Mouse (Mus musculus): ENCODE measurements at regions not wholly inside any gene's neighbourhood (a gene's known extent, or its start where the extent isn't known, plus 50 kb on each side); places are given as distances from the start of the nearest gene placed in this dataset.

DNA sequence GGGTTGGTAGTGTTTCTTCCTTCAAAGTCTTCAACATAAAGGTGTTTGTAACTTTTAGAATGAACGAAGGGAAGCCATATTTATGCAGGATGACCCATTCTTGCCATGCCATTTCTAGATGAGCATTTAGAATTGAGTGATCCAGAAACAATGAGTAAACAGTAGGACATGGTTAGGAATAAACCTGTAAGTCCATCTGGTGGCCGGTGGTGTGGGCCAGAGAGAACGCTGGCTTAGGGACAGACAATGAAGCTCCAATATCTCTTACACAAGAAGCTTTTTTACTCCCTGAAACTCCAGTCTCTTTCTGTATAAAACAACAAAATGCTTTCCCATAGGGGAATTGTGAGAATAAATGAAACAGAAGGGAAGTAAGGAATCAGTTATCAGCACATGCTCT lies 296.9 kb upstream of the Clnk start:
- DNase-seq (ENCODE audit: low read depth, low spot score), result no peak

DNA sequence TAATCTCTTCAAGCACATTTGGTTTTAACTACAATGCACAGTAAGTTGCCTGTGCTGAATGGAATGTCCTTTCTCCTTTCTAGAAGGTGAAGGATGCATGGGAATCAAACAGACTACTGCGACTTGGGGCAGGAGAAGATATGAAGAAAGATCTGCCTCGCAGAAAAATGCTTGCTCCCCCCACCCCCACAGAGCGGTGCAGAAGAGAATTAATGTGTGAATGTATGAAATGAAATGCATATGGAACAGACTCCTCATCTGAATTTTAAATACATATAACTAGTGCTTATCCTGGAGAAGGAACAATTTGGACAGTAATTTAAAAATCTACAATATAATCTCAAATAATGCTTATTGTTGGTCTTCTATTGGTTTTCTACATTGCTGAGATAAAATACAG lies 283.0 kb upstream of the Clnk start:
- DNase-seq (ENCODE audit: low read depth, low spot score), result no peak

GRCm38 (mm10) chr5:39155763-39156162 lies 279.2 kb upstream of the Clnk start:
- no peak for DNase-seq (ENCODE audit: low read depth, low spot score)

DNA sequence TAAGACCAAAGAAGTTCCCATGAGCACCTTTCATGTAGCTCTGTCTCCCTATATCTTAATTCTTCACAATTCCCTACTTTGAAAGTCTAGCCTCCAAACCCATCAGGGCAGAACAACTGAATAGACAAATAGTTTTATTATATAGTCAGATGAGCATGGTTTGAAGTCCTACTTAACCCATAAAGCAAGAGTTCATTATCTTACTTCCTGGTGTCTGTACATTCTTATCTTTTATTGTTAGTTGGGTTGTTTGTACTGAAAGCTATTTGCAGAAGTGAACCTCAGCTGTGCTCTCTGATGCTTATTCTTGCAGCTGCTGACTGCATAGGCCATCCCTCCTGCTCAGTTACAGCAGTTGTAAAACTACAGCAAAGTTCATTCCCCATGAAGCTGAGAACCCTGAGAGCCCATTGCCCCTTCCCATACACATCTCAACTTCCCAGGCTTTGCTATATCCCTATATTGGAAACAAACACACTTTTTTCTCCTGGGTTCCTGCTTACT lies 276.7 kb upstream of the Clnk start:
- DNase-seq (ENCODE audit: low read depth, low spot score), result no peak

GRCm38 (mm10) chr5:39151917-39152316 lies 275.3 kb upstream of the Clnk start:
- no peak for DNase-seq (ENCODE audit: low read depth, low spot score)

- DNase-seq (ENCODE audit: low read depth, low spot score), result no peak
These were observed 274.3 kb upstream of the Clnk start for GRCm38 (mm10) chr5:39150891-39151290.

GRCm38 (mm10) chr5:39145658-39146057 lies 269.0 kb upstream of the Clnk start:
- no peak for DNase-seq (ENCODE audit: low read depth, low spot score)

GRCm38 (mm10) chr5:39144225-39144624 lies 267.6 kb upstream of the Clnk start:
- no peak for DNase-seq (ENCODE audit: low read depth, low spot score)

GRCm38 (mm10) chr5:39143648-39144047 lies 267.0 kb upstream of the Clnk start:
- no peak for DNase-seq (ENCODE audit: low read depth, low spot score)

GRCm38 (mm10) chr5:39138375-39138774 lies 261.8 kb upstream of the Clnk start:
- DNase-seq (ENCODE audit: low read depth, low spot score), result no peak

GRCm38 (mm10) chr5:39128931-39129330 lies 252.3 kb upstream of the Clnk start:
- DNase-seq (ENCODE audit: low read depth, low spot score), result no peak

- DNase-seq (ENCODE audit: low read depth, low spot score), result no peak
These were observed 250.2 kb upstream of the Clnk start for GRCm38 (mm10) chr5:39126833-39127232.

- peak; percentile 32 for DNase-seq (ENCODE audit: low read depth, low spot score)
These were observed 249.7 kb upstream of the Clnk start for GRCm38 (mm10) chr5:39126270-39126691.

DNA sequence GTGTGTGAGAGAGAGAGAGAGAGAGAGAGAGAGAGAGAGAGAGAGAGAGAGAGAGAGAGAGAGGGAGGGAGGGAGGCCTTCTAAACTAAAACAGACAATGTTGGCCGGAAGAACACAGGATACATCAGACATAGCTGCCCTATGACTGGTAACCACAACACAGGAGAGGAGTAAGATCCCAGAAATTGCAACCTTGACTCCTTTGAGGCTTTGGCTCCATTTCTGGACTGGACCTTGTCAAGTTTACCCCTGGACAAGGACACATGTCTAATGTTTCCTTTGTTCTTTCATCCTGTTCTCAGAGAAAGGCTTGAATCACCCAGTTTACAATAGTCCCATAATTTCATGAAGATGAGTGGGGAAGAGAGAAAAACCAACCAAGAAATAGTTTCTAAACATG lies 233.7 kb upstream of the Clnk start:
- DNase-seq (ENCODE audit: low read depth, low spot score), result no peak

DNA sequence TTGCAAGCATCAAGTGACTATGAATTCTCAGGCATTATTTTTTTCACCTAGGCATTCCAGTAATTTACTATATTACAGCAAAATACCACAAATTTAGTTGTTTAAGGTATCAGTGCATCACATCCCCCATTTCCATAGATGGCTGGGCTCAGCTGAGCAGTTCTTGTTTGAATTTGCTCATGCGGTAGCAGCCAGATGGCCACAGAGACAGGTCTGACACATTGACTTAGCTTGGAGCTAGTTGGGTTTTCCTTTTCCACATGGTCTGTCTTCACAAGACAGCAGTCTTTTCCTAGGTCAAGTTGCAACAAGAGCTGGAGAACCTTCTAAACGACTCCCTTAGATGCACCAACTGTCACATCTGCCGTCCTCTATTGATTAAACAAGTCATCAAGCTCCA lies 232.9 kb upstream of the Clnk start:
- DNase-seq (ENCODE audit: low read depth, low spot score), result no peak

DNA sequence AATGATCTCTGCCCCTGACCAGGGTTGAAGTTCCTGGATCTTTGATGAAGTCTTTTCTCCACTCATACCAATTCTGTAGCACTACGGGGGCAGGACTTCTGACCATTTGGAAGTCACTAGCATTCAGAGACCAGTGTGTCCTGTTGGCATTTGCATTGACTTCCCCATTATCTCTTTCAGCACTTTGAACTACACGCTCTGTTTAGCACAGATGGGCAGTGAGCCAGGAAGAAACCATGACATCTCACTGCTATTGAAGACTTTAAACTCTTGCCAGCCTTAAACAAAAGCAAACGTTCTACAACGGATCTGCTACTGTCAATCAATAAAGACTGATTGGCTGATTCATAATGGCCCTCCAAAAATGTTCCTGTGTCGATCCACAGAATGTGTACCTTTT lies 222.5 kb upstream of the Clnk start:
- no peak for DNase-seq (ENCODE audit: low read depth, low spot score)

- DNase-seq (ENCODE audit: low read depth, low spot score), result no peak
These were observed 218.3 kb upstream of the Clnk start for GRCm38 (mm10) chr5:39094875-39095274.

- DNase-seq (ENCODE audit: low read depth, low spot score), result peak; percentile 8
These were observed 200.1 kb upstream of the Clnk start for GRCm38 (mm10) chr5:39076555-39077178.

DNA sequence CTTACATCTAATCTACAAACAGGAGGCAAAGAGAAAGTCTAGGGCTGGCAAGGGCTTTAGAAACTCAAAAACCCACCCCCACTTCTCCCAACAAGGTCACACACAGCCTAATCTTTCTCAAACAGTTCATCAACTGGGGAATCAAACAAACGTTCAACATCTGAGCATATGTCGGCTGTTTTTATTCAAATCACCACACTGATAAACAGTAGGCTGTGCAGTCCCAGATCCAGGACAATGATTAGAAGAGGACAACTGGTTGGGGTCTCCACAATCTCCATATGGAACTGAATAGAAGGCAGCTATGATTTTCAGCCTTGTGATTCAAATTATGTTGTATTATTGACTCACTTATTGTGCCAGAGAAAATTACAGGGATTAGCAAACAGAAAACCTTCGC lies 193.1 kb upstream of the Clnk start:
- DNase-seq (ENCODE audit: low read depth, low spot score), result no peak

GRCm38 (mm10) chr5:39063061-39063460 lies 186.4 kb upstream of the Clnk start:
- DNase-seq (ENCODE audit: low read depth, low spot score), result no peak

DNA sequence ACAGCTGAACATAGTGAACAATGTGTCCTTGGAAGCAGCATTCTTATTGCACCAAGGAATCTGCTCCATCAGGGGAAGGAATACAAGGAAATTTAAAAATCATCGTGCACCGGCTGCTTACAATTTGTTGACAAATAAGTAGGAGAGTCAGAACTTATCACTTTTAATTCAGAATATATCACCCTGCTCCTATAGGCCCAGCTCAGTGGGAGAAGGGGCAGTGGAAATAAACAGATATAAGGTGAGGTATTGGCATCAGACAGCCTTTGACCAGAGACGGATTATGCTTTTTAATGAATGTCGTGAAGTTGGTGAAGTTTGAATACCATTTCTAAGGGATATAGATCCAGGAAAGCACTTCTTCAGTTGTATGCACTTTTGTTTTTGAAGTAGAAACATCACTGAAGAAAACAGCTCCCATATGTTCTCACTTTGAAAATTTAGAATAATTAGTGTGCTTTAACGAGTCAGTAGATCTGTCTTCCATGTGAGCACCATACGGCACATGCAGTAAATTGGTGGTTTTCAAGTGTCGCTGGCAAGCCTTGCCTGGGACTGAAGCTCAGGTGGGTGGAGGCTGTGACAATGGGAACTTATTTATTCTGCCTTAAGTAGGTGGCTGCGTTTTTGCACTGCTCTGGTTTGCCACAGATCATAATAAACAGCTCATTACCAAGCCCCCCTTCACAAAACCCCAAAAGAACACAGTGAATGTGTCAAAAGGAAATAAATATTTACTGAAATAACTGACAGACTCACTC lies 176.1 kb upstream of the Clnk start:
- peak; percentile 71 for DNase-seq (ENCODE audit: low read depth, low spot score)

GRCm38 (mm10) chr5:39050512-39050911 lies 173.9 kb upstream of the Clnk start:
- no peak for DNase-seq (ENCODE audit: low read depth, low spot score)

- no peak for DNase-seq (ENCODE audit: low read depth, low spot score)
These were observed 172.5 kb upstream of the Clnk start for GRCm38 (mm10) chr5:39049141-39049540.
